Mouse (Mus musculus): ENCODE data around the gene Tfpt. TPM values are rescaled to one million over a fixed set of nuclear protein-coding genes. Genes with fewer than 3 reads are reported as not detected.

Tfpt gene
- polyA plus RNA-seq, 1 experiment from 2014 or later = 37.2 TPM

- Histone ChIP-seq H3K4me2 (ENCODE audit: low read length) (peak overlapping the region; percentile 70), H3K9ac (ENCODE audit: low read depth, low read length) (peak overlapping the region; percentile 39; the same call in 1 of the 2 replicates), H3K4me3 (ENCODE audit: low read depth, low read length) (peak overlapping the region; percentile 43), H3K36me3 (ENCODE audit: control insufficient read depth, insufficient read depth, low read length) (peaks cover 12% of the 10 kb centered on the region), H3K27me3 (ENCODE audit: control insufficient read depth, insufficient read depth, low read depth, low read length) (no peaks in the 10 kb centered on the region), H3K27ac (ENCODE audit: low read length) (no peak overlapping the region; the same call in 1 of the 2 replicates), H3K4me1 (ENCODE audit: control insufficient read depth, insufficient read depth, low read length) (peaks cover 33% of the 10 kb centered on the region), H3K9me3 (replicated peaks; ENCODE audit: control insufficient read depth, low read length, poor library complexity, severe bottlenecking) (no peaks in the 10 kb centered on the region)
- 25% methylated on average over 9 of the region's 9 CpGs for WGBS
- no peak for ATAC-seq
Measured at GRCm38 (mm10) chr7:3643843-3644242, 14.1 kb upstream of the Tfpt start.

- H3K27me3 ChIP-seq (ENCODE audit: control insufficient read depth, insufficient read depth, low read depth, low read length) = no peaks in the 10 kb centered on the region
- H3K9me3 ChIP-seq (replicated peaks; ENCODE audit: control insufficient read depth, low read length, poor library complexity, severe bottlenecking) = no peaks in the 10 kb centered on the region
- H3K4me1 ChIP-seq (ENCODE audit: control insufficient read depth, insufficient read depth, low read length) = peaks cover 29% of the 10 kb centered on the region
- no peak overlapping the region; the same call in 1 of the 2 replicates for H3K4me3 ChIP-seq (ENCODE audit: low read depth, low read length)
- no peak overlapping the region for H3K27ac ChIP-seq (ENCODE audit: low read length)
- ATAC-seq = no peak
- H3K9ac ChIP-seq (ENCODE audit: low read depth, low read length) = no peak overlapping the region
- 76% methylated on average over 5 of the region's 5 CpGs for WGBS
- H3K36me3 ChIP-seq (ENCODE audit: control insufficient read depth, insufficient read depth, low read length) = peaks cover 16% of the 10 kb centered on the region
- H3K4me2 ChIP-seq (ENCODE audit: low read length) = no peak overlapping the region
Measured at GRCm38 (mm10) chr7:3643412-3643811, 13.7 kb upstream of the Tfpt start.

- WGBS = 58% methylated on average over 3 of the region's 3 CpGs
Measured at GRCm38 (mm10) chr7:3630478-3630815, 718 bp upstream of the Tfpt start.

GRCm38 (mm10) chr7:3629030-3629429 is 699 bp downstream of the Tfpt start:
- Histone ChIP-seq H3K4me3 (ENCODE audit: low read depth, low read length) (peak overlapping the region; percentile 50), H3K4me2 (ENCODE audit: low read length) (peak overlapping the region; percentile 83), H3K27ac (ENCODE audit: low read length) (peak overlapping the region; percentile 81; the same call in 1 of the 2 replicates), H3K27me3 (ENCODE audit: control insufficient read depth, insufficient read depth, low read depth, low read length) (no peaks in the 10 kb centered on the region), H3K4me1 (ENCODE audit: control insufficient read depth, insufficient read depth, low read length) (peaks cover 23% of the 10 kb centered on the region), H3K9me3 (replicated peaks; ENCODE audit: control insufficient read depth, low read length, poor library complexity, severe bottlenecking) (no peaks in the 10 kb centered on the region), H3K9ac (ENCODE audit: low read depth, low read length) (peak overlapping the region; percentile 70), H3K36me3 (ENCODE audit: control insufficient read depth, insufficient read depth, low read length) (peaks cover 7% of the 10 kb centered on the region)
- WGBS = 35% methylated on average over 4 of the region's 4 CpGs
- peak; percentile 64 for ATAC-seq

More at GRCm38 (mm10) chr7:3630478-3630815, 718 bp upstream of the Tfpt start:
- H3K27ac ChIP-seq (ENCODE audit: low read length) = no peak overlapping the region
- peaks cover 5% of the 10 kb centered on the region for H3K36me3 ChIP-seq (ENCODE audit: control insufficient read depth, insufficient read depth, low read length)
- peak overlapping the region; percentile 87 for H3K4me2 ChIP-seq (ENCODE audit: low read length)
- peak overlapping the region; percentile 50 for H3K4me3 ChIP-seq (ENCODE audit: low read depth, low read length)
- no peaks in the 10 kb centered on the region for H3K27me3 ChIP-seq (ENCODE audit: control insufficient read depth, insufficient read depth, low read depth, low read length)
- H3K9ac ChIP-seq (ENCODE audit: low read depth, low read length) = peak overlapping the region; percentile 70
- no peaks in the 10 kb centered on the region for H3K9me3 ChIP-seq (replicated peaks; ENCODE audit: control insufficient read depth, low read length, poor library complexity, severe bottlenecking)
- H3K4me1 ChIP-seq (ENCODE audit: control insufficient read depth, insufficient read depth, low read length) = peaks cover 23% of the 10 kb centered on the region
- peak; percentile 1 for ATAC-seq

- Histone ChIP-seq H3K9me3 (replicated peaks; ENCODE audit: control insufficient read depth, low read length, poor library complexity, severe bottlenecking) (no peaks in the 10 kb centered on the region), H3K4me3 (ENCODE audit: low read depth, low read length) (peak within 1 kb of the TSS; percentile 82), H3K4me2 (ENCODE audit: low read length) (peak within 1 kb of the TSS; percentile 69), H3K27me3 (ENCODE audit: control insufficient read depth, insufficient read depth, low read depth, low read length) (no peaks in the 10 kb centered on the region), H3K36me3 (ENCODE audit: control insufficient read depth, insufficient read depth, low read length) (peaks cover 12% of the 10 kb centered on the region), H3K4me1 (ENCODE audit: control insufficient read depth, insufficient read depth, low read length) (peaks cover 11% of the 10 kb centered on the region), H3K27ac (ENCODE audit: low read length) (peak within 1 kb of the TSS; percentile 80), H3K9ac (ENCODE audit: low read depth, low read length) (peak within 1 kb of the TSS; percentile 83)
- ATAC-seq = peak; percentile 96
- 1% methylated on average over 30 of the region's 32 CpGs for WGBS
Measured at GRCm38 (mm10) chr7:3617242-3617995, 12.3 kb downstream of the Tfpt start, which contains the start of gene Ndufa3. Gene Ndufa3, plus strand, starts transcription at chr7:3617373.

GRCm38 (mm10) chr7:3616389-3617241 is 13.1 kb downstream of the Tfpt start:
- 43% methylated on average over 6 of the region's 6 CpGs for WGBS
- Histone ChIP-seq H3K9me3 (replicated peaks; ENCODE audit: control insufficient read depth, low read length, poor library complexity, severe bottlenecking) (no peaks in the 10 kb centered on the region), H3K27ac (ENCODE audit: low read length) (peak overlapping the region; percentile 37; the same call in 1 of the 2 replicates), H3K4me3 (ENCODE audit: low read depth, low read length) (peak overlapping the region; percentile 82), H3K36me3 (ENCODE audit: control insufficient read depth, insufficient read depth, low read length) (peaks cover 7% of the 10 kb centered on the region), H3K4me1 (ENCODE audit: control insufficient read depth, insufficient read depth, low read length) (peaks cover 11% of the 10 kb centered on the region), H3K9ac (ENCODE audit: low read depth, low read length) (no peak overlapping the region), H3K4me2 (ENCODE audit: low read length) (peak overlapping the region; percentile 69), H3K27me3 (ENCODE audit: control insufficient read depth, insufficient read depth, low read depth, low read length) (no peaks in the 10 kb centered on the region)
- peak; percentile 53 for ATAC-seq

- peaks cover 7% of the 10 kb centered on the region for H3K36me3 ChIP-seq (ENCODE audit: control insufficient read depth, insufficient read depth, low read length)
- no peak for ATAC-seq
Measured at GRCm38 (mm10) chr7:3616057-3616388, 13.7 kb downstream of the Tfpt start, which contains the start of gene Oscar. Gene Oscar, minus strand, starts transcription at chr7:3616157.

GRCm38 (mm10) chr7:3614021-3614420 is 15.7 kb downstream of the Tfpt start:
- peaks cover 11% of the 10 kb centered on the region for H3K4me1 ChIP-seq (ENCODE audit: control insufficient read depth, insufficient read depth, low read length)
- H3K9ac ChIP-seq (ENCODE audit: low read depth, low read length) = no peak overlapping the region
- ATAC-seq = no peak
- no peak overlapping the region for H3K27ac ChIP-seq (ENCODE audit: low read length)
- H3K4me2 ChIP-seq (ENCODE audit: low read length) = no peak overlapping the region
- WGBS = 82% methylated on average over 3 of the region's 3 CpGs
- H3K27me3 ChIP-seq (ENCODE audit: control insufficient read depth, insufficient read depth, low read depth, low read length) = no peaks in the 10 kb centered on the region
- no peaks in the 10 kb centered on the region for H3K36me3 ChIP-seq (ENCODE audit: control insufficient read depth, insufficient read depth, low read length)
- no peaks in the 10 kb centered on the region for H3K9me3 ChIP-seq (replicated peaks; ENCODE audit: control insufficient read depth, low read length, poor library complexity, severe bottlenecking)
- H3K4me3 ChIP-seq (ENCODE audit: low read depth, low read length) = no peak overlapping the region

More at GRCm38 (mm10) chr7:3616057-3616388, 13.7 kb downstream of the Tfpt start, which contains the start of gene Oscar:
- Histone ChIP-seq H3K4me3 (ENCODE audit: low read depth, low read length) (peak within 1 kb of the TSS; percentile 82), H3K9me3 (replicated peaks; ENCODE audit: control insufficient read depth, low read length, poor library complexity, severe bottlenecking) (no peaks in the 10 kb centered on the region), H3K4me1 (ENCODE audit: control insufficient read depth, insufficient read depth, low read length) (peaks cover 11% of the 10 kb centered on the region), H3K27ac (ENCODE audit: low read length) (peak within 1 kb of the TSS; percentile 37; the same call in 1 of the 2 replicates), H3K4me2 (ENCODE audit: low read length) (peak within 1 kb of the TSS; percentile 69), H3K27me3 (ENCODE audit: control insufficient read depth, insufficient read depth, low read depth, low read length) (no peaks in the 10 kb centered on the region), H3K9ac (ENCODE audit: low read depth, low read length) (no peak within 1 kb of the TSS)
- WGBS = 80% methylated on average over 4 of the region's 4 CpGs

Measured in midbrain, embryonic 16.5 days (tissue).